Mouse (Mus musculus): ENCODE measurements at regions not wholly inside any gene's neighbourhood (a gene's known extent, or its start where the extent isn't known, plus 50 kb on each side); places are given as distances from the start of the nearest gene placed in this dataset.
A peak's percentile ranks its signal among the peaks of the same experiment; 100 is the strongest.

GRCm38 (mm10) chr16:55168433-55168832 lies 129.4 kb downstream of the Zpld1 start:
- no peak for ATAC-seq
- 86% methylated on average over 2 of the region's 2 CpGs for WGBS

GRCm38 (mm10) chr16:55166181-55166848 lies 131.5 kb downstream of the Zpld1 start:
- H3K9me3 ChIP-seq (ENCODE audit: control insufficient read depth, low read length) = no peaks in the 10 kb centered on the region
- H3K36me3 ChIP-seq (ENCODE audit: control insufficient read depth, insufficient read depth, low read length) = no peaks in the 10 kb centered on the region
- H3K9ac ChIP-seq (ENCODE audit: low read depth, low read length) = no peak overlapping the region
- no peak overlapping the region for H3K4me2 ChIP-seq (ENCODE audit: low read length)
- peak; percentile 56; the same call in 1 of the 2 replicates for ATAC-seq
- 37% methylated on average over 8 of the region's 8 CpGs for WGBS
- H3K4me1 ChIP-seq (ENCODE audit: control insufficient read depth, insufficient read depth, low read depth, low read length) = no peaks in the 10 kb centered on the region
- H3K4me3 ChIP-seq (ENCODE audit: low read length) = no peak overlapping the region
- no peak overlapping the region for H3K27ac ChIP-seq (ENCODE audit: low read depth, low read length)
- H3K27me3 ChIP-seq (replicated peaks; ENCODE audit: control insufficient read depth, insufficient read depth, low read length) = no peaks in the 10 kb centered on the region

More at GRCm38 (mm10) chr16:55168433-55168832, 129.4 kb downstream of the Zpld1 start:
- Histone ChIP-seq H3K36me3 (ENCODE audit: control insufficient read depth, insufficient read depth, low read length) (no peaks in the 10 kb centered on the region), H3K4me1 (ENCODE audit: control insufficient read depth, insufficient read depth, low read depth, low read length) (no peaks in the 10 kb centered on the region), H3K4me3 (ENCODE audit: low read length) (no peak overlapping the region), H3K9ac (ENCODE audit: low read depth, low read length) (no peak overlapping the region), H3K27ac (ENCODE audit: low read depth, low read length) (no peak overlapping the region), H3K4me2 (ENCODE audit: low read length) (no peak overlapping the region), H3K9me3 (ENCODE audit: control insufficient read depth, low read length) (no peaks in the 10 kb centered on the region), H3K27me3 (replicated peaks; ENCODE audit: control insufficient read depth, insufficient read depth, low read length) (no peaks in the 10 kb centered on the region)

- Histone ChIP-seq H3K9ac (ENCODE audit: low read depth, low read length) (no peak overlapping the region), H3K27ac (ENCODE audit: low read depth, low read length) (no peak overlapping the region), H3K4me2 (ENCODE audit: low read length) (no peak overlapping the region), H3K27me3 (replicated peaks; ENCODE audit: control insufficient read depth, insufficient read depth, low read length) (no peaks in the 10 kb centered on the region), H3K36me3 (ENCODE audit: control insufficient read depth, insufficient read depth, low read length) (no peaks in the 10 kb centered on the region), H3K4me1 (ENCODE audit: control insufficient read depth, insufficient read depth, low read depth, low read length) (no peaks in the 10 kb centered on the region), H3K4me3 (ENCODE audit: low read length) (no peak overlapping the region), H3K9me3 (ENCODE audit: control insufficient read depth, low read length) (no peaks in the 10 kb centered on the region)
- WGBS = 76% methylated on average over 6 of the region's 6 CpGs
- no peak for ATAC-seq
These were observed 134.9 kb downstream of the Zpld1 start for GRCm38 (mm10) chr16:55162926-55163325.

GRCm38 (mm10) chr16:55151726-55152125 lies 146.1 kb downstream of the Zpld1 start:
- Histone ChIP-seq H3K36me3 (ENCODE audit: control insufficient read depth, insufficient read depth, low read length) (no peaks in the 10 kb centered on the region), H3K27ac (ENCODE audit: low read depth, low read length) (no peak overlapping the region), H3K4me2 (ENCODE audit: low read length) (no peak overlapping the region), H3K27me3 (replicated peaks; ENCODE audit: control insufficient read depth, insufficient read depth, low read length) (no peaks in the 10 kb centered on the region), H3K4me3 (ENCODE audit: low read length) (no peak overlapping the region), H3K9me3 (ENCODE audit: control insufficient read depth, low read length) (no peaks in the 10 kb centered on the region), H3K4me1 (ENCODE audit: control insufficient read depth, insufficient read depth, low read depth, low read length) (no peaks in the 10 kb centered on the region), H3K9ac (ENCODE audit: low read depth, low read length) (no peak overlapping the region)
- peak; percentile 72 for ATAC-seq
- WGBS = 57% methylated on average over 4 of the region's 4 CpGs

- ATAC-seq = peak; percentile 52; the same call in 1 of the 2 replicates
- no peaks in the 10 kb centered on the region for H3K36me3 ChIP-seq (ENCODE audit: control insufficient read depth, insufficient read depth, low read length)
- WGBS = 68% methylated on average over 6 of the region's 6 CpGs
- H3K4me1 ChIP-seq (ENCODE audit: control insufficient read depth, insufficient read depth, low read depth, low read length) = no peaks in the 10 kb centered on the region
- H3K27ac ChIP-seq (ENCODE audit: low read depth, low read length) = no peak overlapping the region
- no peak overlapping the region for H3K9ac ChIP-seq (ENCODE audit: low read depth, low read length)
- H3K9me3 ChIP-seq (ENCODE audit: control insufficient read depth, low read length) = no peaks in the 10 kb centered on the region
- no peaks in the 10 kb centered on the region for H3K27me3 ChIP-seq (replicated peaks; ENCODE audit: control insufficient read depth, insufficient read depth, low read length)
- no peak overlapping the region for H3K4me3 ChIP-seq (ENCODE audit: low read length)
- no peak overlapping the region for H3K4me2 ChIP-seq (ENCODE audit: low read length)
These were observed 155.2 kb downstream of the Zpld1 start for GRCm38 (mm10) chr16:55142431-55143173.

GRCm38 (mm10) chr16:55134961-55135360 lies 162.8 kb downstream of the Zpld1 start:
- ATAC-seq = no peak
- Histone ChIP-seq H3K4me2 (ENCODE audit: low read length) (no peak overlapping the region), H3K36me3 (ENCODE audit: control insufficient read depth, insufficient read depth, low read length) (no peaks in the 10 kb centered on the region), H3K9ac (ENCODE audit: low read depth, low read length) (no peak overlapping the region), H3K27ac (ENCODE audit: low read depth, low read length) (no peak overlapping the region), H3K4me3 (ENCODE audit: low read length) (no peak overlapping the region), H3K4me1 (ENCODE audit: control insufficient read depth, insufficient read depth, low read depth, low read length) (no peaks in the 10 kb centered on the region), H3K9me3 (ENCODE audit: control insufficient read depth, low read length) (no peaks in the 10 kb centered on the region), H3K27me3 (replicated peaks; ENCODE audit: control insufficient read depth, insufficient read depth, low read length) (no peaks in the 10 kb centered on the region)

GRCm38 (mm10) chr16:55097651-55098050 lies 200.1 kb downstream of the Zpld1 start:
- Histone ChIP-seq H3K4me3 (ENCODE audit: low read length) (no peak overlapping the region), H3K4me1 (ENCODE audit: control insufficient read depth, insufficient read depth, low read depth, low read length) (no peaks in the 10 kb centered on the region), H3K4me2 (ENCODE audit: low read length) (no peak overlapping the region), H3K9me3 (ENCODE audit: control insufficient read depth, low read length) (no peaks in the 10 kb centered on the region), H3K27me3 (replicated peaks; ENCODE audit: control insufficient read depth, insufficient read depth, low read length) (no peaks in the 10 kb centered on the region), H3K27ac (ENCODE audit: low read depth, low read length) (no peak overlapping the region), H3K9ac (ENCODE audit: low read depth, low read length) (no peak overlapping the region), H3K36me3 (ENCODE audit: control insufficient read depth, insufficient read depth, low read length) (no peaks in the 10 kb centered on the region)
- no peak for ATAC-seq
- 86% methylated on average over 1 of the region's 1 CpGs for whole genome bisulfite sequencing

GRCm38 (mm10) chr16:55087461-55087860 lies 210.3 kb downstream of the Zpld1 start:
- H3K4me1 ChIP-seq (ENCODE audit: control insufficient read depth, insufficient read depth, low read depth, low read length) = no peaks in the 10 kb centered on the region
- WGBS = 89% methylated on average over 1 of the region's 1 CpGs
- no peaks in the 10 kb centered on the region for H3K9me3 ChIP-seq (ENCODE audit: control insufficient read depth, low read length)
- H3K27me3 ChIP-seq (replicated peaks; ENCODE audit: control insufficient read depth, insufficient read depth, low read length) = no peaks in the 10 kb centered on the region
- ATAC-seq = no peak
- no peaks in the 10 kb centered on the region for H3K36me3 ChIP-seq (ENCODE audit: control insufficient read depth, insufficient read depth, low read length)
- no peak overlapping the region for H3K9ac ChIP-seq (ENCODE audit: low read depth, low read length)
- H3K4me2 ChIP-seq (ENCODE audit: low read length) = no peak overlapping the region
- no peak overlapping the region for H3K4me3 ChIP-seq (ENCODE audit: low read length)
- H3K27ac ChIP-seq (ENCODE audit: low read depth, low read length) = no peak overlapping the region

GRCm38 (mm10) chr16:55076172-55076571 lies 221.6 kb downstream of the Zpld1 start:
- Histone ChIP-seq H3K9ac (ENCODE audit: low read depth, low read length) (no peak overlapping the region), H3K36me3 (ENCODE audit: control insufficient read depth, insufficient read depth, low read length) (no peaks in the 10 kb centered on the region), H3K4me3 (ENCODE audit: low read length) (no peak overlapping the region), H3K27ac (ENCODE audit: low read depth, low read length) (no peak overlapping the region), H3K4me1 (ENCODE audit: control insufficient read depth, insufficient read depth, low read depth, low read length) (no peaks in the 10 kb centered on the region), H3K4me2 (ENCODE audit: low read length) (no peak overlapping the region), H3K9me3 (ENCODE audit: control insufficient read depth, low read length) (no peaks in the 10 kb centered on the region), H3K27me3 (replicated peaks; ENCODE audit: control insufficient read depth, insufficient read depth, low read length) (no peaks in the 10 kb centered on the region)
- no peak for ATAC-seq
- WGBS = 73% methylated on average over 1 of the region's 1 CpGs
